Mouse (Mus musculus) liver, adult (tissue): Measurements from ENCODE around the gene Kmt2d.

ENCODE experiments used
- GATA4 ChIP-seq: IDR thresholded peaks from 2 replicates; pipeline ENCODE4 v1.6.1; 2014; ENCODE audit warnings: mild to moderate bottlenecking, low read length; ENCODE audit not compliant: insufficient replicate concordance

The Kmt2d gene

DNA sequence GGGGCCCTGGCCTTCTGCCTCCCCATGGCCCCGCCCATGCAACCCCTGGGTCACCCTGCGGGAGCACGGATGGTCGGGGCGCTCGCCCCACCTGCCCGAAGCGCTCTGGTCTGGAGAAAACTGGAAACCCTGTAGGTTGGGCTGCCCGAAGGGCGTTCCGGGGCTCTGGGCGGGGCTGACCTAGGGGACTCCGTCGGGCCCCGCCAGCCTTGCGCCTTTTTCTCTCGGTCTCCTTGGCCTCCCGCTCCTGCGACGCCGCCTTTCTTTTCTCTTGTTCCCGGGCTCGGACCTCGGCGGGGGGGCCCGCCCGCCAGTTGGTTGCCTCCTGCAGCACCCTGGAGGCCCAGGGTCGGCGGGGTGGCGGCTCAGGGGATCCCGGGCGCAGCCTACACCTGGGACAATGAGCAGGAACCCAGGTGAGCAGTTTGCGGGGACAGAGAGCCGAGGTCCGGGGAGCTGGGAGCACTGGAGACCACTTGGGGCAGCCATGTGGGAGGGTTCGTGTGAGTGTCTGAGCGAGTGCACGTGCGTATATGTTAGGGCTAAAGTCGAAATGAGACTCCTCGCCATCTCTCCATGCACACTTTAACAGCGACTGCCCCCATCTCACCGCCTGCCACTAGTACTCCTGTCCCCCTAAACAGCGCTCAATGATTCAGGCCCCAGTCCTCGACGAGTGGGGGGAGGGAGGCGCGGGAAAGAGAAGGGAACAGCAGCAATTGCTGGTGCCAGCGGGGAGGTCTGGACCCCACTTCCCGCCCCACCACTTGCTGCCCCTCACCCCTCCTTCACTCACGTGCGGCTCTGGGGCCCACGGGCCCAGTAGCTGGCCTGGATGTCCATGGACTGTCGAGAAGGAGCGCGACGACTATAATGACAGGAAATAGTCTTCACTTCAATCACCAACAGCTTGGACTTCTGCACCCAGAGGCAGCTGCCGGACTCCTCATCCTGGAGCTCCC, 63.9 kb downstream of the Kmt2d start:
- TF ChIP-seq GATA4, result no peak

- no peak for TF ChIP-seq GATA4
These were observed 64.8 kb downstream of the Kmt2d start for GRCm38 (mm10) chr15:98806071-98806808.

GRCm38 (mm10) chr15:98805324-98806040, 65.5 kb downstream of the Kmt2d start:
- no peak for TF ChIP-seq GATA4

DNA sequence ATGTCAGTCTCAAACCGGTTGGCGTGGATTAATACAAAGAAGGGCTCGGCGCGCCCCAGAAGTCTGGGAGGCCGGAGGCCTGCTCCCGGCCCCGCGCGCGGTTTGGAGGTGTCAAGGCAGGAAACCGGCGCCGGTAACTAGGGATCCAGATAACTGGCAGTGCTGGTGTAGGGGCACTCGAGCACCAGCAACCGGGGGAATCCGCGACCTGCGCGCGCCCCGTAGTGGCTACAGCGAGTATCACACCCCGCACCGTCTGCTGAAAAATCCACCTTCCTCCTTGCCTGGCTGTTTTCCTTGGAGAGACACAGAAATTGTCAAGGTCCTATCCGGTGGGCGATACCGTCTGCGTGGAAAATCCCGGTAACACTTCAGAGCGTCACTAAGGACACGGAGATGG, 67.0 kb downstream of the Kmt2d start:
- TF ChIP-seq GATA4, result peak; percentile 18; the same call in 1 of the 2 replicates

DNA sequence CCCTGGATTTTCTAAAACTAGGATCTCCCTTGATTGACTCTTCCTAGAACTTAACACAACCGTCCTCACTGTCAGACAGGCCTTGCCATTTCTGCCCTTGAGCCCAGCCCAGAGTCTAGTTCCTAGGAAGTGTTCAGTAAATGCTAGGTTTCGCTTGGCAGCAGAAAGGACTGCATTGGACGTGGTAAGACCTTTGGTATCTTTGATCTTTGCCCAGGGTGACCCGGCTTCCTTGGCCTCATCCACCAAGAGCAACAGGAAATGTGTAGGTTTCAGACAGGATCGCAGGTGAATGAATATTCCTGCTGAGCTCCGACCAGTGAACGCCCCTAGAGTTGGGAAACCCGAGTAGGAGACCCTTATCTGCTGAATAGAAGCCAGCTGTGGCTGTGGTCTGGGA, 68.1 kb downstream of the Kmt2d start:
- no peak for TF ChIP-seq GATA4

GRCm38 (mm10) chr15:98799396-98799795, 71.6 kb downstream of the Kmt2d start:
- no peak for TF ChIP-seq GATA4

- TF ChIP-seq GATA4, result no peak
These were observed 72.1 kb downstream of the Kmt2d start for GRCm38 (mm10) chr15:98798903-98799302.

GRCm38 (mm10) chr15:98797835-98798492, 73.0 kb downstream of the Kmt2d start:
- no peak for TF ChIP-seq GATA4

DNA sequence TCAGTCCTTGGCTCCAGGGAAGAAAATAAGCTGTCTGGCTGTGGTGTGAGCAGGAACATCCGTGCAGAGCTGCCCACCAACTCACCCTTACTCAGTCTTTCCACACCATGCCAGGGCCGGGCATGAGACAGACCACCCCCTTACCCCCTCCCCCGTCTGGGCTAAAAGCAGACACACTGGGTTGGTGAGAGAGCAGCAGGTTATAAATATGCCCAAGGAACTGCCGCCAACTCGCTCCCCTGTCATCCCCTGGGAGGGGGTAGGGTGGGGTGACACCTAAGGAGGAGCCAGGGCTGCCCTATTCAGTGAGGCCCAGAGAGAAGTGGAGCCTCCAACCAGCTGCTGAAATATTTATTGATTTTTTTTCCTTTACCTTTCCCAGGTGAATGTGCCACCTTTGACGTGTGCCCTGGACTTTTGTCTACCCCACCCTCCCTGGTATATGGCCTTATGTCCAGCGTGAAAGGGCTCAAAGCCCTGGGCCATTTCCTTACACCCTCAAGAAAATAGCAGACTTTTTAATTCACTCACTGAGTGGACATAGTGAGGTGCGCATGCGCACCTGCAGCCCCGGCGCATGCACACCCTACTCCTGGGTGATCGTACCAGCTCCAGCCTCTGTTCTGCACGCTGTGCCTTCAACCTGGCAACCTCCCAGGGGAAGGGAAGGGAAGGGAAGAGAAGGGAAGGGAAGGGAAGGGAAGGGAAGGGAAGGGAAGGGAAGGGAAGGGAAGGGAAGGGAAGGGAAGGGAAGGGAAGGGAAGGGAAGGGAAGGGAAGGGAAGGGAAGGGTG, 74.0 kb downstream of the Kmt2d start:
- TF ChIP-seq GATA4, result no peak

DNA sequence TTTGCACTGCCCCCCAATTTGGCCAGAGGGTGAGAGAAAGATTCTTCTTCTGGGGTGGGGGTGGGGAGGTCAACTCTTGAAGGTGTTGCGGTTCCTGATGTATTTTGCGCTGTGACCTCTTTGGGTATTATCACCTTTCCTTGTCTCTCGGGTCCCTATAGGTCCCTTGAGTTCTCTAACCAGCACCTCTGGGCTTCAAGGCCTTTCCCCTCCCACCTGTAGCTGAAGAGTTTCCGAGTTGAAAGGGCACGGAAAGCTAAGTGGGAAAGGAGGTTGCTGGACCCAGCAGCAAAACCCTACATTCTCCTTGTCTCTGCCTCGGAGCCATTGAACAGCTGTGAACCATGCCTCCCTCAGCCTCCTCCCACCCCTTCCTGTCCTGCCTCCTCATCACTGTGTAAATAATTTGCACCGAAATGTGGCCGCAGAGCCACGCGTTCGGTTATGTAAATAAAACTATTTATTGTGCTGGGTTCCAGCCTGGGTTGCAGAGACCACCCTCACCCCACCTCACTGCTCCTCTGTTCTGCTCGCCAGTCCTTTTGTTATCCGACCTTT, 77.8 kb downstream of the Kmt2d start:
- no peak for TF ChIP-seq GATA4

GRCm38 (mm10) chr15:98792233-98793020, 78.6 kb downstream of the Kmt2d start:
- no peak for TF ChIP-seq GATA4

GRCm38 (mm10) chr15:98791771-98792170, 79.2 kb downstream of the Kmt2d start:
- TF ChIP-seq GATA4, result no peak

DNA sequence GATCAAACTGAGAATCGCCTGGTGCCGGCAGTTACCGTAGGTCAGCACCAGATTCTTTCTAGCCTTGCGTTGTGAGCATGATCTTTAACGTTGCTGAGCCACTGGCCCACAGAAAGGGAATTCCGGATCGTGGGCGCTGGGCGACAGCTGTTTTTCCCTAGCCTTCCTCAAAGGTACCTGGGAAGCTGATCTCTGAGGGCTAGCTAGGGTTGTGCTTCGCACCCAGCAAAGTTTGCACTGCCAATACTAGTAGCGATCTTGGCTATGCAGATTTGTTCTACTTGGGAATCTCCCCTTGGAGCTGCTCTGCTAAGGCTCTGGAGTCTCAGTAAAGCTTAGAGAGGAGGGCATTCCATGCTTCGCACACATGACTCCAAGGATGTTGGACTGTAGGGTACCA, 79.8 kb downstream of the Kmt2d start:
- no peak for TF ChIP-seq GATA4

DNA sequence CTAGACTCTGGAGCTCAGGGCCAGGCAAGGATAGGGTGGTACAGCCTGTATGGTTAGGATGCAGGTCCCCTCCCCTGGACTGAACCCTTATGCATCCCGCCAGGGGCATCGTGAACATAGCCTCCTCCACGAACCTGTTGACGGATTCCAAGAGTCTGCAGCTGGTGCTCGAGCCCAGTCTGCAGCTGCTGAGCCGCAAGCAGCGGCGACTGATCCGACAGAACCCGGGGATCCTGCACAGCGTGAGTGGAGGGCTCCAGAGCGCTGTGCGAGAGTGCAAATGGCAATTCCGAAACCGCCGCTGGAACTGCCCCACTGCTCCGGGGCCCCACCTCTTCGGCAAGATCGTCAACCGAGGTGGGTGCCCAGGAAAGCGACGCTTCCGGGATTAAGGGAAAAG, 80.2 kb downstream of the Kmt2d start:
- no peak for TF ChIP-seq GATA4
